Mouse (Mus musculus) layer of hippocampus, postnatal 10 days (tissue): Measurements from ENCODE around the gene Rnf34. TPM values are rescaled to one million over a fixed set of nuclear protein-coding genes. Genes with fewer than 3 reads are reported as not detected.

Experiments used
- DNase-seq, 2 experiments: peaks; one replicate each; pipeline ENCODE4 v3.0.0; 2021; ENCODE audit warnings: low spot score in 2 of 2
- long read RNA-seq: library from polyadenylated mRNA; stranded (forward); transcript quantifications from one replicate; pipeline ENCODE4 v2.0.0, GENCODE M21; 2023
- total RNA-seq, 2 experiments: library from RNA; stranded (reverse); gene quantifications; 2 replicates each; pipeline ENCODE4 v1.2.3; 2021

Gene Rnf34
- 10 to 100 TPM; 43.5 to 57.1 TPM for total RNA-seq
- long read RNA-seq, full-length matches to known transcripts = 59 of 73 reads
- long read RNA-seq, partial matches to known transcripts = 10 of 73 reads
- long read RNA-seq, other reads (novel, unspliced or antisense) = 4 of 73 reads

- DNase-seq = peak; percentile 93 to 96
Observed at GRCm38 (mm10) chr5:122849521-122850318, at the start of gene Rnf34. Gene Rnf34 (plus strand): TSS chr5:122850048.

- DNase-seq = no peak
Observed at GRCm38 (mm10) chr5:122800345-122801010, 49.4 kb upstream of the Rnf34 start.

GRCm38 (mm10) chr5:122801684-122802083, 48.2 kb upstream of the Rnf34 start:
- no peak for DNase-seq

GRCm38 (mm10) chr5:122802706-122803105, 47.1 kb upstream of the Rnf34 start:
- DNase-seq = no peak

GRCm38 (mm10) chr5:122805503-122805902, 44.3 kb upstream of the Rnf34 start:
- DNase-seq = no peak

- peak; percentile 63 to 69 for DNase-seq
Observed at GRCm38 (mm10) chr5:122811364-122812079, 38.3 kb upstream of the Rnf34 start.

GRCm38 (mm10) chr5:122812699-122813098, 37.1 kb upstream of the Rnf34 start:
- DNase-seq = no peak

GRCm38 (mm10) chr5:122820777-122821523, 28.9 kb upstream of the Rnf34 start, which contains the start of gene Anapc5:
Gene Anapc5 (minus strand): TSS chr5:122821339.
- peak; percentile 85 to 89 for DNase-seq

GRCm38 (mm10) chr5:122821524-122821885, 28.3 kb upstream of the Rnf34 start:
- DNase-seq = no peak

- DNase-seq = no peak
Observed at GRCm38 (mm10) chr5:122822441-122822840, 27.4 kb upstream of the Rnf34 start.

GRCm38 (mm10) chr5:122823976-122824375, 25.9 kb upstream of the Rnf34 start:
- no peak for DNase-seq

GRCm38 (mm10) chr5:122824450-122824849, 25.4 kb upstream of the Rnf34 start:
- DNase-seq = no peak

GRCm38 (mm10) chr5:122825099-122825498, 24.7 kb upstream of the Rnf34 start:
- DNase-seq = no peak

GRCm38 (mm10) chr5:122832536-122832935, 17.3 kb upstream of the Rnf34 start:
- no peak for DNase-seq

- DNase-seq = no peak
Observed at GRCm38 (mm10) chr5:122832996-122833395, 16.9 kb upstream of the Rnf34 start.

GRCm38 (mm10) chr5:122841126-122841525, 8.7 kb upstream of the Rnf34 start:
- no peak for DNase-seq

GRCm38 (mm10) chr5:122843799-122844198, 6.0 kb upstream of the Rnf34 start:
- DNase-seq = no peak

- no peak for DNase-seq
Observed at GRCm38 (mm10) chr5:122850319-122851002, 613 bp downstream of the Rnf34 start.

- no peak for DNase-seq
Observed at GRCm38 (mm10) chr5:122852611-122853010, 2.8 kb downstream of the Rnf34 start.

- DNase-seq = no peak
Observed at GRCm38 (mm10) chr5:122855858-122856257, 6.0 kb downstream of the Rnf34 start.
